Mouse (Mus musculus): Measurements from ENCODE around the gene Sirt7.

Gene Sirt7

DNA sequence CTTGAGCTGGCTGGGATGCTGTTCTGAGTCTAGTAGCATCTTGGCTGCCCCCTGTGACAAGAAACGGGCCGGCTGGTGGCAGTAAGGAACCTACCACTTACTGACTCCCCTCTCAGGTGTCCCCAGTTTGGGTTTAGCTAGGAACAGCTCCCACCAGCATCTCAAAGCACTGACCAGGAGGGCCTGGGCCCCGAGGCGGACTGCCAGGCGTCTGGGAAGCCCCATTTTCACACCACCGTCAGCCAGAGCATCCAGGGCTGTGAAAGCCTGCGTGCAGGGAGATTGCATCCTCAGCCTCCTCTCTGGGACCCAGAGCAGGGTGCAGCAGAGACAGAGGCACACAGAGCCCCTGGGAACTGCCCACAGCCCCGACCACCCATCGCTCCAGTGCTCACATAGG is 16.2 kb upstream of the Sirt7 start:
- DNase-seq (ENCODE audit: low spot score in 2 of 2), result no peak

GRCm38 (mm10) chr11:120634810-120635209 is 9.8 kb upstream of the Sirt7 start:
- no peak for DNase-seq (ENCODE audit: low spot score in 2 of 2)

GRCm38 (mm10) chr11:120633520-120634343 is 8.7 kb upstream of the Sirt7 start, which contains the start of gene Mafg:
Gene Mafg (minus strand): TSS chr11:120633600.
- peak; percentile 90 to 91 for DNase-seq (ENCODE audit: low spot score in 2 of 2)

- DNase-seq (ENCODE audit: low spot score in 2 of 2), result peak; percentile 74 to 75
Observed at GRCm38 (mm10) chr11:120632559-120633519, 7.8 kb upstream of the Sirt7 start.

GRCm38 (mm10) chr11:120631726-120632448 is 6.8 kb upstream of the Sirt7 start:
- DNase-seq (ENCODE audit: low spot score in 2 of 2), result no peak

DNA sequence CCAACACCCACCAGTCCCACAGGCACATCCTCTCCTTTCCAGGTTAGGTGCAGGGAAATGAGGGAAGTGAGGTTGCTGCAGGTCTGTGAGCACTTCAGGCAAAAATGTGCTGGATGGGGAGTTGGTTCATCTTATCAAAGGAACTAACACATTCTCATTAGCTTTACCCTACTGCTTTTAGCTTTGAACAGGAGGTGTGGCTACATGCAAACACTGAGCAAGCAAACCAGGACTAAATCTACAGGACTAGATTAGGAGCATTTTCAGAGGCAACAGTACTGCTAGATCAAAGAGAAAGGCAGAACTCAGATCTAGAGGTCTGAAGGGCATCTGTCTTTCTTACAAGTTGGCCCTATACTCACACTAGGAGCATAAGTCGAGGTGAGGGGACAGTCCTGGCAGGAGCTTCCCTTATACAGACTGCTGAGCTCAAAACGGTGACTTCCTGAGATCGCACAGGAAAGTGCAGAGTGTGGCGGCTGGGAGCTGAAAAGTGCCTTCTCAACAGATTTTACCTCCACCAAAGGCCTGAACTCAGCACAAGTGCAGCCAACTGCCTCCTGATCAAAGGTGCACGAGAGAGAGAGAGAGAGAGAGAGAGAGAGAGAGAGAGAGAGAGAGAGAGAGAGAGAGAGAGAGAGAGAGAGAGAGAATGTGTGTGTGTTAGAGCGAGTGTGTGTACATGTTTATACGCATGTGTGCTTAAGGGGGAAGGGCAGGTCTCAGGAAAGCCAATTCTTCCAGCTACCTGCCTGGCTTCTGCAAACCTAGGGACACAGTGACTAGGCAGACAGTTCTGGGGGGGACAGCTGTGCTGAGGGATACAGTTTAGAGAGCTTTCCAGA is 6.1 kb upstream of the Sirt7 start:
- DNase-seq (ENCODE audit: low spot score in 2 of 2), result no peak

GRCm38 (mm10) chr11:120630401-120630871 is 5.4 kb upstream of the Sirt7 start:
- DNase-seq (ENCODE audit: low spot score in 2 of 2), result peak; percentile 51 to 57

DNA sequence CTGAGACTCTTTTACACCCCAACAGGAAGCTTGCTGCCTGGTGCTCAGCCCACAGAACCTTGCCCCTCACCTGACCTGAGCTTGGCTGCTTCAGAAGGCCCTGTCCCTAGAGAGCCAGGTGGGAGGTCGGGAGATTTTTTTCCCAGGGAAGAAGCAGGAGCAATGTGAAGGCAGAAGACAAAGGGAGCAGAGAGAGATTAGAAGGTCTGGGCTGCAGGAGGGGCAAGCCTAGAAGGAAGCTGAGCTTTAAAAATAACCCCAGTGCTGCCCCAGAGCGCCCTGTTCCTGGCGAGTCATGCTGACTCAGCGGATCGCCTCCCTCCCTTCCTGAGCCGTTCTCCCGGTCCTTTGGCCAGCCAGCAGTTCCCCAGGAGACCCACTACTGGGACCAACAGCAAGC is 4.9 kb upstream of the Sirt7 start:
- peak; percentile 63 for DNase-seq (ENCODE audit: low spot score in 2 of 2)

DNA sequence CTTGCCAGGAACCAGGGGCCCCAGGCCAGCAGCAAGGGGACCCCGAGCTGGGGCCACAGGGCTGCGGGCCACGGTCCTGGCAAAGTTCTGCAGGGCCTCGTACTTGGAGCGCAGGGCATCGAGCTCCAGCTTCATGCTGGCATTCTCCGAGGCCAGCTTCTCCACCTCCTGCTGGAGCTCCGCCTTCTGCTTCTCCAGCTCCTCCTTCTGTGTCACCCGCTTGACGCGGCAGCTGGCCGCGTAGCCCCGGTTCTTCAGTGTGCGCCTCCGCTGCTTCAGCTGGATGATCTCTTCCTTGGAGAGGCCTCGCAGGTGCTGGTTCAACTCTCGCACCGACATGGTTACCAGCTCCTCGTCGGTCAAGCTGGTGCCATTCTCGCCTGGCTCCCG is 4.3 kb upstream of the Sirt7 start:
- no peak for DNase-seq (ENCODE audit: low spot score in 2 of 2)

GRCm38 (mm10) chr11:120628601-120629340 is 3.7 kb upstream of the Sirt7 start:
- no peak for DNase-seq (ENCODE audit: low spot score in 2 of 2)

DNA sequence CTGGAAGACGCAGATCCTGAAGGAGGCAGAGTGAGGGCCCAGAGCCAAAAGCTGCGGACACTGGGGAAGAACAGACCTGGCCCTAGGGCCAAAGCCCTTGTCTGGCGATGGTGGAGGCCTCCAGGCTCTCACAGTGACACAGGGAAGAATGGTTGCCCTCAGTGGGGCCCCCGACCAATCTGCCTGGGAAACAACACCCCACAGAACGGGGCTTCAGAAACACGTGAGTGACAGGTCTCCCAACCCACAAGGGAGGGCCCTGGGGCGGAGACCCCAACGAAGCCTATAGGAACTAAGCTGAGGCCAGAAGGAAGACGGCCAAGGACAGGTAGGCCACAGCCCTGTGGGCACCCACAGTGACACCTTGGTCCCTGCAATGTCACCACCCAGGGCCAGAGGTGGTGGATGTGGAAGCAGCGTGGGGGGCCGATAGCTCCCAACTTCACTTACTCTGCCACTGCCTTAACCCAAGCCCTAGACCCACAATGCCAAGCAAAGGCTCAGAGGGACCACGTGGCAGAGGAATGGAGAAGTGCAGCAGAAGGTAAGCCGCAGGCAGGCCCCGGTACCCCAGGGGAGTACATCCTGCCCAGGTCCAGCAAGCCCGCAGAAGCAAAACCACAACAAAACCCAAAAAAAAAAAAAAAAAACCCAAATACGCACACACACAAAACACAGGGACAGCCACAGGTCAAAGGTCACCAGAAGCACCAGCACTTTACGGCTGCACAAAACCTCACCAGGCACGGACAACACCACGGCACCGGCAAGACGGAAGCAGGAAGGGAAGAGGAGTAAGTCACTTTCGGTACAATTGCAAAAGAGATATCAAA is 2.6 kb upstream of the Sirt7 start:
- DNase-seq (ENCODE audit: low spot score in 2 of 2), result no peak

DNA sequence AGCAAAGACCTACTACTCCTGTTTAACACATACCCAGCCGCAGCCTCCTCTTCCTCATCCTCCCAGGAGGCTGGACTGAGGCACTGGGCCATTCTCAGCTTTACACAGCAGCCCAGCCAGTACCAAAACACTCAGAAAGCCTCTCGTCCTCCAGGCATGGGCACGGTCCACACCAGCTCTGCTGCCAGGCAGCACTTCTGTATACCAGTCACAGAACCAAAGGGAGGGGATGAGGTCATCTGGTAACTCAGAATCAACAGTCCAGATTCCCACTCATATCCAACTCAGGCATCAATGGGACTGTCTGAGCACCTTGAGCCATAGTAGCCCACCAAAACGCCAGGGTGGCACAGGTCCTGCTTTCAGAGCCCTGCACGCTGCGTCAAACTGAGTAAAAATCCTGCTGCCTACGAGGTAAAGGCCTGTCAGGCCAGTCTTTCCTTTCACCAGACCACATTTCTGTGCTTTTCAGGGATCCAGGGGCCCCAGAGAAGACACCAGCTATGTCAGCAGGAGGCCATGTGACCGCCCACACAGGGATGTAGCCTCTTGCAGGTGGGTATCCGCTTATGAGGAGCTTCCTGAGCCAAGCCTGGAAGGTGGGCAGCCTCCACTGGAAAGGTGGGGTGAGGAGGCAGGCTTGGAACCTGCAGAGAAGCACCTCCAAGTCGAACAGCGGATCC is 1.9 kb upstream of the Sirt7 start:
- no peak for DNase-seq (ENCODE audit: low spot score in 2 of 2)

DNA sequence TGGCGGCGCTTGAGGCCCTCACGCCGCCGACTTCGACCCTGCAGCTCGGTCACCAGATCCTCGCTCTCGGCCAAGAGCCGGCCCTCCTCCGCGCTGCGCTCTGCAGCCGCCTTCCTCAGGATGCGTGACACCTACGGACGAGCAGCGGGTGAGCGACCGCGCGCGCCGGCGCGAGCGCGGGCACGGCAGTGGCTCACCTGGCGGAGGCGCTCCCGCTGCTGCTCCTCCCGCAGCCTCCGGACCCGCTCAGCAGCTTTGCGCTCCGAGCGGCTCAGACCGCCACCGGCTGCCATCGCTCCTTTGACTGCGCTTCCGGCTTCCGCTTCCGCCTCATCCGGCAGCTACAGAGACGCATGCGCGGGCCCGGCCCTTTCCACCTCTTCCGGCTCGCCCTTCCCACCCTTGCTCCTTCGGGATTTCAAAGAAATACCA is 344 bp downstream of the Sirt7 start:
- peak; percentile 84 for DNase-seq (ENCODE audit: low spot score in 2 of 2)

- DNase-seq (ENCODE audit: low spot score in 2 of 2), result no peak
Observed at GRCm38 (mm10) chr11:120623961-120624679, 920 bp downstream of the Sirt7 start.

DNA sequence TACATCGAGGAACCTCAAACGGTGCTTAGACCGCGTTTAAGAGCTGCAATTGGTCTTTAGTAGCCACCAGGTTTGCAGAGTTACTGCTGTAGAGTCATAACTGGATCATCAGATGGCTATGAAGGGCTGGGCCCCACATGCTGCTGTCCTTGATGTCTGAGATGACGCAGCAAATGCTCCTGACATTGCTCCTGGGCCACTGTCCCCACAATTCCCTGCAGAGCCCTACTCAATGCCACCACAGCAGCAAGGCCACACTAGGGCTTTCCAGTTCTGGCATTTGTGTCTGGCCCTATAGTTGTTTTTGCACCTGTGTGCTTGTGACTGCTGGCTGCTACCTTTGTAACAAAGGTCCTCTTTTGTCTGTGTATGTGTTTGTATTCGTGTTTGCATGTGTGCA is 2.2 kb downstream of the Sirt7 start:
- no peak for DNase-seq (ENCODE audit: low spot score in 2 of 2)

- DNase-seq (ENCODE audit: low spot score in 2 of 2), result no peak
Observed at GRCm38 (mm10) chr11:120620195-120620594, 4.8 kb downstream of the Sirt7 start.

DNA sequence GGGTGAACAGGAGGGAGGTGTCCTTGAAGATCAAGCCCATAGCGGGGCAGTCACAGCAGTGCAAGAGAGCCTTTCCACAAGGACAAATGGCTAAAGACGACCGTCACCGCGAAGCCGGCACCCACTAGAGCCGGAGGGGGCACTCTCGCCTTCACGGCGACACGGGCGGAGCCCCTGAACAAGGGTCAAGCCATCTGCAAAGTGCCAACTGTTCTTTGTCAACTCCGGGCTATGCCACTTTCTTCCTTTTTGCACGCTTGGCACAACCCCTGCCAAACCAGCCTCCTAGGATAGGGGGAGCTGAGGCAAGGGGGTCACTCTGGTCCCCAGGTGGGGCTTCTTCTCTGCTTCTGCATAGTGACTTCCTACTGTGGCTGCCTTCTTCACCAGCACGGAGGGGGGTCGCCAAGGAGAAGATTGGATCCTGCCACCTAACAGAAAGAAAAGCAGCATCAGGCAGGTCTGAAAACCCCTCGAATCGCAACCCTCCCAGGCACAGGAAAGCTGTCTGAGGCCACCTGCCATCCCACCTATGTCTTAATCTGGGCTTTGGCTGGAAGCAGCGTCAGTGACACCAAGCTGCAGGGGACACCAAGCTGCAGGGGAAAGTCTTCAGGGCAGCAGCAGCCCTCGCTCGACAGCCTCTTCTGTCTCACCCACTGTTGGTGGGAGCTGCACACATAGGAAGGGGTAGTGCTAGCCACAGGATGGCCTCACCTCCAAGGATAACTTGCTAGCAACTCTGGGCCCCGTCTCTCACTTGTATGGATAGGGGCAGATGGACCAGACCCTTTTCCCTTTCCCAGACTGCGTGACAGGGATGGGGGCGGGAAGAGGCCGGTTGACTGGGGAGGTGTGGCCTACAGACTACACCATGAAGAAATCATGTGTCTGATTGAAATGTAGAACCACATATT is 6.2 kb downstream of the Sirt7 start:
- DNase-seq (ENCODE audit: low spot score in 2 of 2), result no peak
